Mouse (Mus musculus) MEL (cell line): ENCODE measurements around the gene Ppil6. TPM values are rescaled to one million over a fixed set of nuclear protein-coding genes. Genes with fewer than 3 reads are reported as not detected.

Experiments used
- DNase-seq: peaks from one replicate; pipeline ENCODE4 v3.0.0; 2011; ENCODE audit warnings: low read depth, low spot score
- H3K27ac ChIP-seq: 2 replicates; pipeline ENCODE4 v1.5.1; 2012; ENCODE audit warnings: low read depth, mild to moderate bottlenecking, control low read depth, low read length, moderate library complexity; ENCODE audit not compliant: control insufficient read depth
- H3K27me3 ChIP-seq, 2 experiments: fragments of 150-350 bp in 1 of 2; sonication (generic) in 1 of 2; 2 replicates each; pipeline ENCODE4 v1.6.1; 2012; ENCODE audit warnings: low read length in 2 of 2, mild to moderate bottlenecking in 2 of 2, improper control_type of control experiment in 1 of 2, moderate library complexity in 1 of 2; ENCODE audit not compliant: insufficient read depth in 2 of 2, control insufficient read depth in 1 of 2
- H3K36me3 ChIP-seq, 2 experiments: 2 replicates each; pipeline ENCODE4 v1.6.1; 2012 to 2014; ENCODE audit warnings: low read length in 2 of 2, improper control_type of control experiment in 1 of 2, inconsistent platforms in 1 of 2, mild to moderate bottlenecking in 1 of 2; ENCODE audit not compliant: insufficient read depth in 2 of 2, control insufficient read depth in 1 of 2
- H3K4me1 ChIP-seq, 2 experiments: fragments of 150-350 bp in 1 of 2; sonication (generic) in 1 of 2; 2 replicates each; pipeline ENCODE4 v1.6.1; 2012; ENCODE audit warnings: low read length in 2 of 2, improper control_type of control experiment in 1 of 2, mild to moderate bottlenecking in 1 of 2; ENCODE audit not compliant: insufficient read depth in 2 of 2, control insufficient read depth in 1 of 2
- H3K4me3 ChIP-seq, 2 experiments: fragments of 150-350 bp in 1 of 2; sonication (generic) in 1 of 2; 2 replicates each; pipeline ENCODE4 v1.5.1; 2012; ENCODE audit warnings: low read depth in 2 of 2, low read length in 2 of 2, mild to moderate bottlenecking in 2 of 2, moderate library complexity in 2 of 2, control low read depth in 1 of 2, improper control_type of control experiment in 1 of 2; ENCODE audit not compliant: control insufficient read depth in 1 of 2, insufficient read depth in 1 of 2
- H3K79me2 ChIP-seq: 2 replicates; pipeline ENCODE4 v1.6.1; 2012; ENCODE audit warnings: mild to moderate bottlenecking, low read length, moderate library complexity; ENCODE audit not compliant: control insufficient read depth, poor library complexity, insufficient read depth
- H3K9ac ChIP-seq: 2 replicates; pipeline ENCODE4 v1.6.1; 2012; ENCODE audit warnings: low read depth, mild to moderate bottlenecking, control low read depth, low read length, moderate library complexity; ENCODE audit not compliant: control insufficient read depth, poor library complexity, severe bottlenecking
- H3K9me3 ChIP-seq: fragments of 150-350 bp; sonication (generic); replicated peaks from 2 replicates; pipeline ENCODE4 v1.6.1; 2012; ENCODE audit warnings: mild to moderate bottlenecking, low read length, improper control_type of control experiment, moderate library complexity; ENCODE audit not compliant: insufficient read depth
- CHD1 ChIP-seq: IDR thresholded peaks from 2 replicates; pipeline ENCODE4 v1.6.1; 2012; ENCODE audit warnings: low read depth, mild to moderate bottlenecking, inconsistent platforms, low read length, improper control_type of control experiment
- CHD2 ChIP-seq: IDR thresholded peaks from 2 replicates; pipeline ENCODE4 v1.6.1; 2011; ENCODE audit warnings: low read length, improper control_type of control experiment
- E2F4 ChIP-seq: IDR thresholded peaks from 2 replicates; pipeline ENCODE4 v1.6.1; 2011; ENCODE audit warnings: low read depth, low read length, improper control_type of control experiment, borderline replicate concordance
- ELF1 ChIP-seq: IDR thresholded peaks from 2 replicates; pipeline ENCODE4 v1.6.1; 2014; ENCODE audit warnings: low read depth, mild to moderate bottlenecking, inconsistent platforms, low read length, improper control_type of control experiment, moderate library complexity
- ETS1 ChIP-seq: IDR thresholded peaks from 2 replicates; pipeline ENCODE4 v1.6.1; 2012; ENCODE audit warnings: low read depth, mild to moderate bottlenecking, inconsistent platforms, low read length, improper control_type of control experiment, moderate library complexity
- GABPA ChIP-seq: IDR thresholded peaks from 2 replicates; pipeline ENCODE4 v1.6.1; 2012; ENCODE audit warnings: low read depth, mild to moderate bottlenecking, inconsistent platforms, low read length, improper control_type of control experiment, moderate library complexity
- GATA1 ChIP-seq: IDR thresholded peaks from 2 replicates; pipeline ENCODE4 v1.6.1; 2011; ENCODE audit warnings: low read depth, low read length, improper control_type of control experiment
- JUND ChIP-seq: IDR thresholded peaks from 2 replicates; pipeline ENCODE4 v1.6.1; 2011; ENCODE audit warnings: low read depth, mild to moderate bottlenecking, improper control_type of control experiment, low read length
- KAT2A ChIP-seq: conservative IDR thresholded peaks from 2 replicates; pipeline ENCODE4 v1.6.1; 2012; ENCODE audit warnings: low read depth, low read length, improper control_type of control experiment, inconsistent platforms
- MAZ ChIP-seq: IDR thresholded peaks from 2 replicates; pipeline ENCODE4 v1.6.1; 2012; ENCODE audit warnings: low read depth, mild to moderate bottlenecking, inconsistent platforms, low read length, improper control_type of control experiment
- NELFE ChIP-seq: IDR thresholded peaks from 2 replicates; pipeline ENCODE4 v1.6.1; 2011; ENCODE audit warnings: low read depth, low read length, improper control_type of control experiment
- NRF1 ChIP-seq: IDR thresholded peaks from 2 replicates; pipeline ENCODE4 v1.6.1; 2014; ENCODE audit warnings: low read depth, mild to moderate bottlenecking, inconsistent platforms, low read length, improper control_type of control experiment, moderate library complexity; ENCODE audit not compliant: poor library complexity, insufficient read depth, severe bottlenecking
- POLR2A ChIP-seq, 2 experiments: IDR thresholded peaks; 2 replicates each; pipeline ENCODE4 v1.6.1; 2011 to 2012; ENCODE audit warnings: low read length in 2 of 2, mild to moderate bottlenecking in 2 of 2, control low read depth in 1 of 2, improper control_type of control experiment in 1 of 2, low read depth in 1 of 2, moderate library complexity in 1 of 2; ENCODE audit not compliant: control insufficient read depth in 1 of 2, insufficient read depth in 1 of 2, poor library complexity in 1 of 2
- POLR2AphosphoS2 ChIP-seq: IDR thresholded peaks from 2 replicates; pipeline ENCODE4 v1.6.1; 2011; ENCODE audit warnings: low read length, improper control_type of control experiment
- RCOR1 ChIP-seq: IDR thresholded peaks from 2 replicates; pipeline ENCODE4 v1.6.1; 2012; ENCODE audit warnings: low read depth, mild to moderate bottlenecking, inconsistent platforms, low read length, improper control_type of control experiment
- TBP ChIP-seq: IDR thresholded peaks from 2 replicates; pipeline ENCODE4 v1.8.0; 2011; ENCODE audit warnings: low read depth, low read length, improper control_type of control experiment
- UBTF ChIP-seq: IDR thresholded peaks from 2 replicates; pipeline ENCODE4 v1.6.1; 2012; ENCODE audit warnings: low read depth, mild to moderate bottlenecking, inconsistent platforms, low read length, improper control_type of control experiment, moderate library complexity, borderline replicate concordance; ENCODE audit not compliant: insufficient read depth
- USF2 ChIP-seq, 2 experiments: IDR thresholded peaks; 2 replicates each; pipeline ENCODE4 v1.6.1; 2011 to 2012; ENCODE audit warnings: improper control_type of control experiment in 2 of 2, low read length in 2 of 2, borderline replicate concordance in 1 of 2, inconsistent platforms in 1 of 2, low read depth in 1 of 2, mild to moderate bottlenecking in 1 of 2; ENCODE audit not compliant: insufficient read depth in 1 of 2
- polyA plus RNA-seq, 2 experiments: library from polyadenylated mRNA; stranded (reverse) in 1 of 2; unstranded in 1 of 2; fragments of >175 nt in 1 of 2; fragments of >200 nt in 1 of 2; gene quantifications; 2 replicates each; pipeline versions ENCODE4 v1.2.1 to v1.2.4; 2012; ENCODE audit warnings: low replicate concordance in 2 of 2, low read depth in 1 of 2; ENCODE audit not compliant: insufficient read length in 2 of 2, insufficient read depth in 1 of 2, missing spikeins in 1 of 2
- total RNA-seq: library from RNA; depleted of rRNA; stranded (reverse); fragments of 300-350 nt; gene quantifications from 2 replicates; pipeline ENCODE4 v1.2.3, GENCODE M21; 2012

Ppil6 gene
- total and polyA plus RNA-seq, 3 experiments: not detected

DNA sequence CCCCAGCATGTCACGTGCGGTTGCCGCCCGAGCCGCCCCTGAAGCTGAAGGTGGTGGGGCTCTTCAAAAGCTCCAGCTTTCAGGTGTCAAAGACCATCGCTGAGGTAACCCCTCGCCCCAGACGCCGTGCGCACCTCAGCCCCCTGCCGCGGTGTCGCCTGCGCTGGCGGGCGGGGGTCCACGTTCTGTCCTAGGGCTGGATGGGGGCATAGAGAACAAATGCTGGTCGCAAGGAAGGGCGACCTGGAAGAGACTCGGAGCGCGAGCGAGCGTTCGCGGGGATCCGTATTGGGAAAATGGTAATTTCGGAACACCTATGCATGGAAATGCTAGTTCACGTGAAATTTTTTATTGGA, 257 bp downstream of the Ppil6 start:
- Histone ChIP-seq H3K36me3 (no peaks in the 10 kb centered on the region), H3K79me2 (no peaks in the 10 kb centered on the region), H3K27ac (no peak overlapping the region), H3K4me3 (no peak overlapping the region), H3K9ac (no peak overlapping the region), H3K9me3 (no peaks in the 10 kb centered on the region), H3K27me3 (peaks cover 0 to 7% of the 10 kb centered on the region in 2 experiments; a peak in 3 of 4 replicates), H3K4me1 (no peaks in the 10 kb centered on the region)
- DNase-seq: no peak
- no peak for TF ChIP-seq GABPA
- no peak for TF ChIP-seq KAT2A
- no peak for TF ChIP-seq POLR2A (IDR thresholded peaks at IDR 0.05; ENCODE audit: control insufficient read depth in 1 of 2, insufficient read depth in 1 of 2, low read depth in 1 of 2, low read length in 2 of 2, poor library complexity in 1 of 2)
- TF ChIP-seq NRF1: no peak
- TF ChIP-seq MAZ: no peak
- TF ChIP-seq ETS1: no peak
- no peak for TF ChIP-seq TBP
- TF ChIP-seq JUND: no peak
- no peak for TF ChIP-seq RCOR1
- TF ChIP-seq POLR2AphosphoS2: no peak
- no peak for TF ChIP-seq CHD2
- no peak for TF ChIP-seq USF2 (IDR thresholded peaks at IDR 0.05; ENCODE audit: borderline replicate concordance in 1 of 2, insufficient read depth in 1 of 2, low read depth in 1 of 2, low read length in 2 of 2)
- TF ChIP-seq E2F4: no peak
- no peak for TF ChIP-seq UBTF

- no peak overlapping the region for H3K4me3 ChIP-seq
- no peak for TF ChIP-seq GATA1
- no peak for TF ChIP-seq JUND
- TF ChIP-seq NELFE: no peak
- TF ChIP-seq ELF1: no peak
- no peak for TF ChIP-seq CHD1
- H3K36me3 ChIP-seq: no peaks in the 10 kb centered on the region
Measured at GRCm38 (mm10) chr10:41491111-41491510, 872 bp downstream of the Ppil6 start.

More at GRCm38 (mm10) chr10:41491111-41491510, 872 bp downstream of the Ppil6 start:
- no peaks in the 10 kb centered on the region for H3K4me1 ChIP-seq
- no peaks in the 10 kb centered on the region for H3K9me3 ChIP-seq
- DNase-seq: no peak
- H3K79me2 ChIP-seq: no peaks in the 10 kb centered on the region
- H3K9ac ChIP-seq: no peak overlapping the region
- H3K27me3 ChIP-seq: peaks cover 0 to 7% of the 10 kb centered on the region in 2 experiments; a peak in 3 of 4 replicates
- no peak overlapping the region for H3K27ac ChIP-seq
